Mouse (Mus musculus) gonadal fat pad, adult 2 months (tissue): ENCODE measurements at regions not wholly inside any gene's neighbourhood (a gene's known extent, or its start where the extent isn't known, plus 50 kb on each side); places are given as distances from the start of the nearest gene placed in this dataset.
A peak's percentile ranks its signal among the peaks of the same experiment; 100 is the strongest.

Experiments used
- DNase-seq: peaks from one replicate; pipeline ENCODE4 v3.0.0-alpha.2; 2012; ENCODE audit warnings: low read depth

GRCm38 (mm10) chr3:67661529-67661928 is 79.0 kb downstream of the Mfsd1 start:
- DNase-seq = no peak

- no peak for DNase-seq
Observed at GRCm38 (mm10) chr3:67709322-67709721, 126.8 kb downstream of the Mfsd1 start.

- DNase-seq = no peak
Observed at GRCm38 (mm10) chr3:67711716-67712115, 129.2 kb downstream of the Mfsd1 start.

- no peak for DNase-seq
Observed at GRCm38 (mm10) chr3:67731921-67732320, 149.4 kb downstream of the Mfsd1 start.

- DNase-seq = no peak
Observed at GRCm38 (mm10) chr3:67732858-67733257, 150.3 kb downstream of the Mfsd1 start.

- DNase-seq = no peak
Observed at GRCm38 (mm10) chr3:67754256-67754655, 137.8 kb upstream of the Iqcj start.

- peak; percentile 68 for DNase-seq
Observed at GRCm38 (mm10) chr3:67768603-67769002, 123.4 kb upstream of the Iqcj start.

GRCm38 (mm10) chr3:67773403-67773802 is 118.6 kb upstream of the Iqcj start:
- DNase-seq = no peak

GRCm38 (mm10) chr3:67782177-67782576 is 109.8 kb upstream of the Iqcj start:
- DNase-seq = no peak

- DNase-seq = no peak
Observed at GRCm38 (mm10) chr3:67806847-67807601, 85.0 kb upstream of the Iqcj start.

GRCm38 (mm10) chr3:67828156-67828555 is 63.9 kb upstream of the Iqcj start:
- no peak for DNase-seq

GRCm38 (mm10) chr3:67833041-67833663 is 58.9 kb upstream of the Iqcj start:
- no peak for DNase-seq
